10 mouse cellular contexts compared by ENCODE assay signal in the genomic region with DNA sequence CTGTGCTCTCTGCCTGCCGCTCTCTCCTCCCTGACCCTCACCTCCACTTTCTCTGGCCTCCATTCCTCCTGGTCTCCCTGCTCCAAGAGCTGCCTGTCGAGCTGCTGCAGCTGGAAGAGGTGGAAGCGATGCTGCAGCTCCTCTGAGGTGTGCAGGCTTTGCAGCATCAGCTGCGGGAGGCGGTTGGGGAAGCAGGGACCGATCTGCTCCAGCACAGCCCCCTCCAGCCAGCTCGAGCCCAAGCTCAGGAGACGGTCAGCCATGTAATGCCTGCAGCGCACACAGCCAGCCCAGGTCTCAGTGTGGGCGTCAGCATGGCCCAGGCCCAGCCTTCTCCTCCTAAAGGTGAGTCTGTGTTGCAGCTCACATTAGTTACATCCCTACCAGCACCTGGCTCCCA. TPM values are rescaled to one million over a fixed set of nuclear protein-coding genes. Genes with fewer than 3 reads are reported as not detected.
A peak's percentile ranks its signal among the peaks of the same experiment; 100 is the strongest.
DNase-seq lines count a peak whose midpoint lies in the region; ATAC-seq lines count a peak whose summit lies in the region.
"Had no signal": no experiment of that assay in that cellular context is flagged by ENCODE, and none has a peak within 500 bp of the region (broad histone marks: within the 10 kb centered on the region; RNA-seq: fewer than 3 reads in every experiment).

No protein-coding gene starts in this region.

- H3K9me3 ChIP-seq in forebrain, embryonic 13.5 days (replicated peaks) = no peaks in the 10 kb centered on the region
- H3K9me3 ChIP-seq in forebrain, embryonic 15.5 days = no peaks in the 10 kb centered on the region
- no peaks in the 10 kb centered on the region for H3K9me3 ChIP-seq in liver, embryonic 11.5 days (ENCODE audit: control insufficient read depth, low read length)
- no peaks in the 10 kb centered on the region for H3K9me3 ChIP-seq in embryonic facial prominence, embryonic 15.5 days (replicated peaks)
- no peaks in the 10 kb centered on the region for H3K9me3 ChIP-seq in midbrain, embryonic 12.5 days

- no peak overlapping the region for H3K27ac ChIP-seq in forebrain, embryonic 13.5 days
- H3K27ac ChIP-seq in forebrain, embryonic 15.5 days (replicated peaks) = no peak overlapping the region
- no peak overlapping the region for H3K27ac ChIP-seq in liver, embryonic 11.5 days (ENCODE audit: low read depth, low read length)
- no peak overlapping the region for H3K27ac ChIP-seq in embryonic facial prominence, embryonic 15.5 days (replicated peaks)
- peak overlapping the region; percentile 8; the same call in 1 of the 2 replicates for H3K27ac ChIP-seq in midbrain, embryonic 12.5 days (replicated peaks)
- H3K27ac ChIP-seq: kidney, postnatal 0 days had no signal

- DNase-seq in liver, embryonic 11.5 days (ENCODE audit: low spot score) = no peak
- no peak for DNase-seq in liver
- no peak for DNase-seq in gastrocnemius, postnatal 10 days
- no peak for DNase-seq in gastrocnemius, adult 18-20 months (ENCODE audit: low spot score)

- WGBS in forebrain, embryonic 13.5 days = 55% methylated on average over 10 of the region's 10 CpGs
- 60% methylated on average over 10 of the region's 10 CpGs for WGBS in forebrain, embryonic 15.5 days
- 52% methylated on average over 10 of the region's 10 CpGs for WGBS in liver, embryonic 11.5 days
- WGBS in embryonic facial prominence, embryonic 15.5 days = 47% methylated on average over 10 of the region's 10 CpGs
- 54% methylated on average over 10 of the region's 10 CpGs for WGBS in midbrain, embryonic 12.5 days

- peaks cover 33% of the 10 kb centered on the region for H3K27me3 ChIP-seq in forebrain, embryonic 13.5 days
- no peaks in the 10 kb centered on the region; the same call in 1 of the 2 replicates for H3K27me3 ChIP-seq in forebrain, embryonic 15.5 days
- peaks cover 34% of the 10 kb centered on the region for H3K27me3 ChIP-seq in liver, embryonic 11.5 days (replicated peaks; ENCODE audit: control insufficient read depth, insufficient read depth, low read length)
- H3K27me3 ChIP-seq in embryonic facial prominence, embryonic 15.5 days = peaks cover 11% of the 10 kb centered on the region
- peaks cover 45% of the 10 kb centered on the region for H3K27me3 ChIP-seq in midbrain, embryonic 12.5 days
- H3K27me3 ChIP-seq: Patski had no signal

- no peak overlapping the region for H3K9ac ChIP-seq in forebrain, embryonic 13.5 days
- no peak overlapping the region for H3K9ac ChIP-seq in forebrain, embryonic 15.5 days (replicated peaks)
- H3K9ac ChIP-seq in liver, embryonic 11.5 days (ENCODE audit: low read depth, low read length) = no peak overlapping the region
- H3K9ac ChIP-seq in embryonic facial prominence, embryonic 15.5 days = 0 out of 2 replicates have a peak overlapping the region, but pooled peaks have one; percentile 2
- no peak overlapping the region for H3K9ac ChIP-seq in midbrain, embryonic 12.5 days (replicated peaks)

- H3K4me2 ChIP-seq in forebrain, embryonic 13.5 days = 0 out of 2 replicates have a peak overlapping the region, but pooled peaks have one; percentile 13
- no peak overlapping the region for H3K4me2 ChIP-seq in forebrain, embryonic 15.5 days (replicated peaks)
- H3K4me2 ChIP-seq in liver, embryonic 11.5 days = peak overlapping the region; percentile 50; the same call in 1 of the 2 replicates
- H3K4me2 ChIP-seq in embryonic facial prominence, embryonic 15.5 days (replicated peaks) = peak overlapping the region; percentile 39
- peak overlapping the region; percentile 23; the same call in 1 of the 2 replicates for H3K4me2 ChIP-seq in midbrain, embryonic 12.5 days (replicated peaks)

- H3K4me3 ChIP-seq in forebrain, embryonic 13.5 days = no peak overlapping the region
- H3K4me3 ChIP-seq in forebrain, embryonic 15.5 days = no peak overlapping the region
- no peak overlapping the region for H3K4me3 ChIP-seq in liver, embryonic 11.5 days (ENCODE audit: low read depth, low read length)
- peak overlapping the region; percentile 18 for H3K4me3 ChIP-seq in embryonic facial prominence, embryonic 15.5 days (replicated peaks)
- H3K4me3 ChIP-seq in midbrain, embryonic 12.5 days = no peak overlapping the region

- no peak for ATAC-seq in forebrain, embryonic 13.5 days
- ATAC-seq in forebrain, embryonic 15.5 days (replicated peaks) = no peak
- ATAC-seq in liver, embryonic 11.5 days (replicated peaks; ENCODE audit: low FRiP score) = no peak
- ATAC-seq in embryonic facial prominence, embryonic 15.5 days (ENCODE audit: insufficient number of reproducible peaks, low FRiP score, low TSS enrichment, low read depth) = no peak
- ATAC-seq in midbrain, embryonic 12.5 days (ENCODE audit: low FRiP score, low read depth) = no peak
- ATAC-seq: Patski had no signal

- H3K4me1 ChIP-seq in forebrain, embryonic 13.5 days = peaks cover 5% of the 10 kb centered on the region; the same call in 1 of the 2 replicates
- no peaks in the 10 kb centered on the region for H3K4me1 ChIP-seq in forebrain, embryonic 15.5 days
- peaks cover 4% of the 10 kb centered on the region for H3K4me1 ChIP-seq in liver, embryonic 11.5 days (replicated peaks; ENCODE audit: control insufficient read depth, insufficient read depth, low read length)
- no peaks in the 10 kb centered on the region for H3K4me1 ChIP-seq in embryonic facial prominence, embryonic 15.5 days
- no peaks in the 10 kb centered on the region for H3K4me1 ChIP-seq in midbrain, embryonic 12.5 days

- peaks cover 15% of the 10 kb centered on the region; the same call in 1 of the 2 replicates for H3K36me3 ChIP-seq in forebrain, embryonic 13.5 days (ENCODE audit: poor library complexity, severe bottlenecking)
- H3K36me3 ChIP-seq in forebrain, embryonic 15.5 days = no peaks in the 10 kb centered on the region; the same call in 1 of the 2 replicates
- no peaks in the 10 kb centered on the region for H3K36me3 ChIP-seq in liver, embryonic 11.5 days (ENCODE audit: control insufficient read depth, insufficient read depth, low read length)
- peaks cover 9% of the 10 kb centered on the region; the same call in 1 of the 2 replicates for H3K36me3 ChIP-seq in embryonic facial prominence, embryonic 15.5 days
- no peaks in the 10 kb centered on the region for H3K36me3 ChIP-seq in midbrain, embryonic 12.5 days

RNA-seq across cellular contexts. Expression of gene Dnph1, which starts 23.5 kb away (rescaled TPM):
- 51.2 and 59.0 TPM in 2 replicates for polyA plus RNA-seq in forebrain, embryonic 13.5 days (2015; fragmentation: Nextera tagmentation; extraction: Ambion mirVana)
- polyA plus RNA-seq in forebrain, embryonic 15.5 days (2015; fragmentation: Nextera tagmentation; extraction: Ambion mirVana) = 32.1 and 33.3 TPM in 2 replicates
- polyA plus RNA-seq in liver, embryonic 11.5 days (2014; fragmentation: Nextera tagmentation; extraction: Ambion mirVana) = 63.6 and 65.0 TPM in 2 replicates
- polyA plus RNA-seq in embryonic facial prominence, embryonic 15.5 days (2015; fragmentation: Nextera tagmentation; extraction: Ambion mirVana) = 40.4 and 41.0 TPM in 2 replicates
- 53.1 and 58.0 TPM in 2 replicates for polyA plus RNA-seq in midbrain, embryonic 12.5 days (2016; fragmentation: Nextera tagmentation; extraction: Ambion mirVana)
- total RNA-seq in gastrocnemius, postnatal 10 days (2021) = 1 to 10 TPM; 4.9 to 5.2 TPM
- 1 to 10 TPM; 5.0 to 6.4 TPM for total RNA-seq in gastrocnemius, adult 18-20 months (2021)

RNA-seq across cellular contexts. Expression of gene Cul9, which starts 26.2 kb away (rescaled TPM):
- 9.8 and 12.4 TPM in 2 replicates for polyA plus RNA-seq in forebrain, embryonic 13.5 days (2015; fragmentation: Nextera tagmentation; extraction: Ambion mirVana)
- 16.8 and 17.4 TPM in 2 replicates for polyA plus RNA-seq in forebrain, embryonic 15.5 days (2015; fragmentation: Nextera tagmentation; extraction: Ambion mirVana)
- 1.1 and 1.2 TPM in 2 replicates for polyA plus RNA-seq in liver, embryonic 11.5 days (2014; fragmentation: Nextera tagmentation; extraction: Ambion mirVana)
- 7.1 and 10.6 TPM in 2 replicates for polyA plus RNA-seq in embryonic facial prominence, embryonic 15.5 days (2015; fragmentation: Nextera tagmentation; extraction: Ambion mirVana)
- 14.3 and 15.2 TPM in 2 replicates for polyA plus RNA-seq in midbrain, embryonic 12.5 days (2016; fragmentation: Nextera tagmentation; extraction: Ambion mirVana)
- 10 to 100 TPM; 11.3 to 11.5 TPM for total RNA-seq in gastrocnemius, postnatal 10 days (2021)
- total RNA-seq in gastrocnemius, adult 18-20 months (2021) = 10 to 100 TPM; 13.6 to 14.4 TPM

RNA-seq across cellular contexts. Expression of gene Ttbk1, which starts 32.5 kb away (rescaled TPM):
- 3.7 and 4.1 TPM in 2 replicates for polyA plus RNA-seq in forebrain, embryonic 13.5 days (2015; fragmentation: Nextera tagmentation; extraction: Ambion mirVana)
- polyA plus RNA-seq in forebrain, embryonic 15.5 days (2015; fragmentation: Nextera tagmentation; extraction: Ambion mirVana) = 6.5 and 7.5 TPM in 2 replicates
- 0.03 and 0.07 TPM in 2 replicates for polyA plus RNA-seq in liver, embryonic 11.5 days (2014; fragmentation: Nextera tagmentation; extraction: Ambion mirVana)
- 0.15 and 0.18 TPM in 2 replicates for polyA plus RNA-seq in embryonic facial prominence, embryonic 15.5 days (2015; fragmentation: Nextera tagmentation; extraction: Ambion mirVana)
- 5.0 and 5.5 TPM in 2 replicates for polyA plus RNA-seq in midbrain, embryonic 12.5 days (2016; fragmentation: Nextera tagmentation; extraction: Ambion mirVana)
- total RNA-seq in gastrocnemius, postnatal 10 days (2021) = 1 to 10 TPM; 3.9 to 4.5 TPM
- total RNA-seq in gastrocnemius, adult 18-20 months (2021) = under 1 TPM; 0.05 to 0.23 TPM

RNA-seq across cellular contexts. Expression of gene Srf, which starts 36.0 kb away (rescaled TPM):
- 4.2 and 4.4 TPM in 2 replicates for polyA plus RNA-seq in forebrain, embryonic 13.5 days (2015; fragmentation: Nextera tagmentation; extraction: Ambion mirVana)
- polyA plus RNA-seq in forebrain, embryonic 15.5 days (2015; fragmentation: Nextera tagmentation; extraction: Ambion mirVana) = 3.3 and 5.4 TPM in 2 replicates
- 5.6 and 9.2 TPM in 2 replicates for polyA plus RNA-seq in liver, embryonic 11.5 days (2014; fragmentation: Nextera tagmentation; extraction: Ambion mirVana)
- 8.6 and 8.8 TPM in 2 replicates for polyA plus RNA-seq in embryonic facial prominence, embryonic 15.5 days (2015; fragmentation: Nextera tagmentation; extraction: Ambion mirVana)
- polyA plus RNA-seq in midbrain, embryonic 12.5 days (2016; fragmentation: Nextera tagmentation; extraction: Ambion mirVana) = 6.6 and 8.1 TPM in 2 replicates
- total RNA-seq in gastrocnemius, postnatal 10 days (2021) = 10 to 100 TPM; 66.9 to 75.5 TPM
- total RNA-seq in gastrocnemius, adult 18-20 months (2021) = 10 to 100 TPM; 80.0 to 87.2 TPM
